Mouse (Mus musculus) liver, postnatal 0 days (tissue): ENCODE data around the gene Inip.

Experiments
- CTCF ChIP-seq: sonication (generic); IDR thresholded peaks from 2 replicates; pipeline ENCODE4 v1.5.1; 2016; ENCODE audit warnings: antibody characterized with exemption, low read depth
- EP300 ChIP-seq: IDR thresholded peaks from 2 replicates; pipeline ENCODE4 v1.6.1; 2016; ENCODE audit warnings: antibody characterized with exemption, low read depth, mild to moderate bottlenecking

- TF ChIP-seq EP300 (no peak), CTCF (no peak)
These were observed 46.1 kb upstream of the Inip start for GRCm38 (mm10) chr4:59847447-59847846.
